Mouse (Mus musculus): ENCODE data around the gene Olfr190.

GRCm38 (mm10) chr16:59120969-59121368 lies 43.2 kb upstream of the Olfr190 start, which contains the start of gene Olfr194:
- no peak for TF ChIP-seq CTCF (IDR thresholded peaks at IDR 0.05; ENCODE audit: insufficient read depth, low read depth, low read length)
- no peak for TF ChIP-seq POLR2A (IDR thresholded peaks at IDR 0.05; ENCODE audit: insufficient read depth, low read depth, low read length)
